Mouse (Mus musculus) large intestine, adult 2 months (tissue): ENCODE results near the gene Pgf. TPM values are rescaled to one million over a fixed set of nuclear protein-coding genes. Genes with fewer than 3 reads are reported as not detected.
A peak's percentile ranks its signal among the peaks of the same experiment; 100 is the strongest.

Experiments
- DNase-seq: peaks from one replicate; pipeline ENCODE4 v3.0.0-alpha.2; 2012; ENCODE audit warnings: low read depth, low spot score
- WGBS: fragments of 180-500 bp; shearing (Covaris S2); methylation state at CpG from one replicate; pipeline ENCODE4 v1.1.7; 2018; 5-methylcytosine and 5-hydroxymethylcytosine counted together
- polyA plus RNA-seq: library from polyadenylated mRNA; depleted of rRNA; stranded (reverse); fragments of >200 nt; gene quantifications from 2 replicates; pipeline ENCODE4 v1.2.3, GENCODE M21; 2012; rRNA removed

Pgf gene
- 1.2 TPM in 2 replicates for polyA plus RNA-seq

DNA sequence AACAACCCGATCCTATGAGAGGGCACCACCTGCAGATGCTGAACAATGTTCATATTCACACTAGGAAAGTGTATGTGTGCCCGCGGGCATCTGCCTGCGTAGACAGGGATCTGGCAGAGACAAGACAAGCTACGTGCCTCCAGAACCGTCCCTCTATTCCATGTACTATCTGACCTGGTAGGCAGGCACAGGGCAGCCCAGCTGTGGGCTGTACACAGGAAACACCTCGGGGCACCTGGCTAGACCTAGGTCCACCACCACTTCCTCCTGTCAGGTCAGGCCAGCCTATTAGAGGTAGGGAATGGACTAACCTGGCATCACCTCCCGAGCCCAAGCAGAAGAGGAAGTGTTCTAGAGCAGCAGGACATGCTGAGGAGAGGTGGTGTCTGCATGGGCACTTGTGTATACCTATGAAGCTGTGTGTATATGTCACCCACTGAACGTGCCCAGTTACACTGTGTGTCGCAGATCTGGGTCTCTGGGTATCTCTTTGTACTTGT is at the start of gene Pgf:
TSS of gene Pgf (minus strand) at position 51 of the 500 bp plus-strand sequence.
- no peak for DNase-seq
- WGBS: 69% methylated on average over 10 of the region's 10 CpGs

DNA sequence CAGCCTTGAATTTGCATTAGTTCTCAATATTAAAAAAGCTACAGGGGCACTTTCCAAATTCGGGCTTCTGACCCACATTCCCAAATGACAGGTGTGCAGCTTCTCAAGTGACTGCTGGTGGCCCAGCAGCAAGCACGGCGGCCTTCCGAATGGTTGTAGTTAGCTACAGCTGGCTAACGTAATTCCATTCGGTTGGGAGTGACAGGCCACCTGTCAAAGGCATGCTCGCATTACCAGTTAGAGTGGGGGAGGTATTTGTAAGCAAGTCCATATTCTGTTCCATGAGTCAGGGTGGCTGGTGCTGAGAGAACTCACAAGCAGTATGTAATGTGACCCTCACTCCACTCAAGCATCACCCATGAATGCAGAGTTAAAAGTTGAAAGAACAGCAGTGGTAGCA is 49.6 kb upstream of the Pgf start:
- no peak for DNase-seq
- 68% methylated on average over 7 of the region's 7 CpGs for WGBS

DNA sequence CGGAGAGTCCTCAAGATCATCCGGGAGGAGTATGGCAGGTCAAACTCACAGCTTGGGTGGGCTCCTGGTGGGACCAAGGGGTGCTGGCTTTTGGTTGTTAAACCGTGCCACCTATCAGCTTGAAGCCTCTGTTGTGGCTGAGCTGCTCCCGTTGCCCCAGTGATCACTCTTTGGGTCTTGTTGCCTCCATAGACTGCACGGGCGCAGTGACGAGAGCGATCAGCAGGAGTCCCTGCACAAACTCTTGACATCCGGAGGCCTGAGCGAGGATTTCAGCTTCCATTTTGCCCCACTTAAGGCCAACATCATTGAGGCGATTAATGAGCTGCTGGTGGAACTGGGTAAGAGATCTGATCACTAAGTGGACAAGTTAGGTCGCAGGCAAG is 42.3 kb upstream of the Pgf start:
- 3% methylated on average over 12 of the region's 12 CpGs for WGBS
- no peak for DNase-seq

DNA sequence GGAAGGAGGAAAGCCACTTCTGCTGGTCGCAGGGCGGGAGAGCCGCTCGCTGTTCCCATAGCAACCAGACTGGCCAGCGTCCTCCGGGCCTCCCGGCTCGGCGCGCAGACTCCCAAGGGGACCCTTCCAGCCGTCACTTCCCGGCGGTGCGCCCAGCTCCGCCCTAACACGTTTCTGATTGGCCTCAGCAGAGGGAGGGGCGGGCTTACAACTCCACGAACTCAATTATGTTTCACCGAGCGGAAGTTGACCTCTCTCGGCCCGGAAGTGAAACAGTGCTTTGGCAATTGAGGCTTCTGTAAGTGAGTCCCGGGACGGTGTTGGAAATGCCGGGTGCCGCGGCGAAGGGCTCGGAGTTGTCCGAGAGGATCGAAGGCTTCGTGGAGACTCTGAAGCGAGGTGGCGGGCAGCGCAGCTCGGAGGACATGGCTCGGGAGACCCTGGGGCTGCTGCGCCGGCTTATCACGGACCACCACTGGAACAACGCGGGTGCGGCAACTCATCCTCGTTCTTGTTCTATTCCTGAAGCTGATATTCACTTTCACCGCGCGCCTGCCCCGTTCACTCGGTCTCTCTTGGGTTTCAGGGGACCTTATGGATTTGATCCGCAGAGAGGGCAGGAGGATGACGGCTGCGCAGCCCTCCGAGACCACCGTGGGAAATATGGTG is 41.8 kb upstream of the Pgf start, which contains the start of gene Eif2b2:
TSS of gene Eif2b2 (plus strand) at position 246 of the 669 bp plus-strand sequence.
- WGBS: under 1% methylated on average over 54 of the region's 54 CpGs
- DNase-seq: peak; percentile 98

DNA sequence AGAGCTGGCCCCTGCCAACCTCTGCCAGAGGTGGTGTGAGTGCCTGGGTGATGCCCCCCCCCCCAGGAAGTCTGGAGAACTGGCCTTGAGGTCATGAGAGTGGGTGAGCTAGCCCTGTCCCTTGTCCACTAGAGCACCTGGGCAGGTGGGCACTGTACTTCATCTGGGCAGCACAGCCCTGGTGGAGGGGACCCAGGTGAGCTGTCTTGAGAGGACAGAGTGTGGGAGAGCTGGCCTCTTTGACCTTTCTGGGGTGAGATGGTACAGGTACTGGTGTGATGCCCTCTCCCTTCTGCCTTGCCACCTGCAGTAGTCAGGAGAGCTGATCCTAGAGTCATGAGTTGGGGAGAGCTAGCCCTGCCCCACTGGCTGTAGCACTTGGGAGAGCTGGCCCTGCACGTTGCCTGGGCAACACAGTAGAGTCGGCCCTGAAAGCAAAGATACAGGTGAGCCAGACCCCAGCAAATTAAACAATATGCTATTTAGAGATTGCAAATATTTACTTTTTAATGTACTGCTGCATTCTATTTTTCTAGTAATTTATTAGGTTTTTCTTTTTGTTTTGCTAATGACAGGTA is 40.2 kb upstream of the Pgf start:
- WGBS: 59% methylated on average over 2 of the region's 2 CpGs
- no peak for DNase-seq

DNA sequence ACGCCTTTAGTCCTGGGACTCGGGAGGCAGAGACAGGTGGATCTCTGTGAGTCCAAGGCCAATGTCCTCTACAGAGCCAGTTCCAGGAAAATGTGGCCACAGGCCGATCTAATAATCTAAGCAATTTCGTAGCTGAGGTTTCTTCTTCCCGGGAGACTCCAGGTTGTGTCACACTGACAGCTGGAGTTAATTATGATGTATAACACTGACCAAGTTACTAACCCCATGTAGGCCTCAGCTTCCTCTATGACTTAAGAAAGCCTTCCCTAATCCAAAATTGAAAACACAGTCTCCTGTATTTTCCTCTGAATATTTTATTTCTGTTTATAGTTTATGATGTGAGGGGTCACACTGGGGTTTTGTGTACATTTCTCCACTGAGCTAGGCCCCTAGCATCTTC is 37.4 kb upstream of the Pgf start:
- WGBS: 71% methylated on average over 5 of the region's 5 CpGs
- DNase-seq: no peak

DNA sequence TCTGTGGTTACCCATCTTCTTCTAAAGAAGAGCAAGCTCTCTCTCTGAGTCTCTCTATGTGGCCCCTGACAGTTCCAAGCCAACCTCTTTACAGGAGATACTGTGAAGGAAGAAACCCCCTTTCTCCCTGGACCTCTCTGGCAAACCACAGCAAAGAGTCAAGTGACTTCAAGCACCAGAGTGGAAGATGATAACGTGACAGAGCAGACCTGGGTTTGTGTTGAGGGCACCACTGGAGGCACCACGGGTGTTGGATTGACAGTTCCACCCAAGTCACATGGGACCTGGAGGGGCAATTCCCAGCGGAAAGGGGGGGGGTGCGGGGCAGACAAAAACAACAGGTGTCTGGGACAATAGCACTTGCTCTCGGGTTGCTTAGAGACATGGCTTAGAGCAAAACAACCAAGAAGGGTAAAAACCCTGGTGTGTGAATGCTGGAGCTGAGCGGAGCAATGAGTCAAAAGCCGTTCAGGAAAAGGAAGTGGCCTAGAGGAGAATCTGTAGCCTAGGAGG is 31.2 kb upstream of the Pgf start:
- 23% methylated on average over 7 of the region's 7 CpGs for WGBS
- DNase-seq: no peak

DNA sequence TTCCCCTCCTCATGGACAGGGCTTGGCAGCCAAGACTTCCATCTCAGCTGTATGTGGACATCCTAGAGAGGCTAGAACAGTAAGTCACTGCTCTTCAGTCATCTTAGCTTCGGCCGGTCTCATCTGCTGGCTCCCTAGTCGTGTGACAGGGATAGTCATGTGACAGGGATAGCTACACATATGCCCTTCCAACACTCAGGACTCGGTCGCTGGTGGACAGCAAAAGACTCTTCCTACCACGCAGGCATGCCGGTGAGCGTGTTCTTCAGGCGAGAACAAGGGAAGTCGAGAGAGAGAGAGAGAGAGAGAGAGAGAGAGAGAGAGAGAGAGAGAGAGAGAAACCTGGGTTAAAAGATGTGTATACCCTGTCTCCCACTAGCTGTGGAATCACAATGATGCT is 27.8 kb upstream of the Pgf start:
- WGBS: 87% methylated on average over 10 of the region's 10 CpGs
- DNase-seq: no peak

DNA sequence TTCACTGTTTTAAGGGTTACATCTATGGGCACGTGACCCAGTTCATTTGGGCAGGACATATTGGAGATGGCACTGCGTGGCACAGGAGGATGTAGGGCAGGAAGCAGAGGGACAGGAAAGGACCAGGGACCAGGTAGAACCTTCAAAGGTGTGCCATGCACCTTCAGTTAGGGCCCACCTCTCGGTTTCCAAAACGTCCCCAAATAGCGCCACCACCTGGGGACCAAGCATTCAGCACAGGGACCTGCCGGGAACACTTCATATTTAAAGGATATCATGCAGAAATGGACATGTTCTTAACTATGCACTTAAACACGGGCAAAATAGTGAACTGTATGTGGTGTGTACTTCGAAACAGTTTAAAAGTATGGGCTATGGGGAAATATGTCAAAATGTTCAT is 26.5 kb upstream of the Pgf start:
- 49% methylated on average over 8 of the region's 8 CpGs for WGBS
- no peak for DNase-seq

DNA sequence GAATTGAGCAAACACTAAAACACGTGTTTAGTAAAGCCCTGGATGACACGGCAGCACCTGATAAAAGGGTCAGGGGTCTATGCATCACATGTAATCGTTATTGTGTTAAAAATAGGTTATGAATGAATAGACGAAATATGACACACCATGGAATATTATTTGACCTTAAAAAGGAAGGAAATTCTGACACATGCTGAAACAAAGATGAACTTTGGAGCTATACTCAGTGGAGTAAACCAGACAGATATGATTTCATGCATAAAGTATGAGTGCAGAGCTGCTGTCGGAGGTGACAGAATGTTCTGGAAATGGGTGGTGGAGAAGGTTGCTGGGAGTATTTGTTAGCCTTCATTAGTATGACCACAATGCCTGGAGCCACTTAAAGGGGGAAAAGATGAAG is 26.1 kb upstream of the Pgf start:
- WGBS: 30% methylated on average over 5 of the region's 5 CpGs
- DNase-seq: no peak

DNA sequence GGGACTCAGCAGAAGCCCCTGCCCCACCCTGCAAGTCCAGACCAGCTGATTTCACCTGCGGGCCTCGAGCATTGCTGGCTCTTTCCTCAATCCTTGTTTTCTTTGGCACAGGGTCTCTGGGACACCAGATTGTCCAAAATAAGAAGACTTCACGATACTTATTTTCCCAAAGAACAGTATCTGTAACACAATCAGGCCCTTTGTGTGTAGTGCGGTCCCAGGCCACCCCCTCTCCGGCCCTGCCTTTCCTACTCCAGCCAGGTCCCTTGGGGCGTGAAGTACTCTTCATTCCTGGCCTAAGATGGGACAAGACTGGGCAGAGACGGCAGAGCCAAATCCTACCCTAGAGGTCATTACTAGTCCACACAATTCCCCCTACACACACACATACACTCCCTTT is 24.6 kb upstream of the Pgf start:
- WGBS: 80% methylated on average over 7 of the region's 7 CpGs
- no peak for DNase-seq

DNA sequence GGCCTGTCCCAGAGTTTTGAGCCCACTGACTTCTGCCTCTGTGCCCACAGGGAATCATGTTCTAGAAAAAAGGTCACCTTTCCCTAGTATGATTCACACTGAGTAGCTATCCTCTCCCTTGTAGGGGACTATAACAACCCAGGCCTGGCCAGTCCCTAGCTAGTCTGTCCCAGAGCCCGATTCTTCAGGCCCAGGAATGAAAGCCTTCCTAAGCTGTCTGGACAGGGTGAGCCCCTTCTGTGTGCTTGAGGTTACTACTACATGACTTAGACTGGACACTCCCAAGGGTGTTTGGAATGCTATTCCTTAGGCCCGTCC is 24.2 kb upstream of the Pgf start:
- no peak for DNase-seq
- 67% methylated on average over 2 of the region's 2 CpGs for WGBS

DNA sequence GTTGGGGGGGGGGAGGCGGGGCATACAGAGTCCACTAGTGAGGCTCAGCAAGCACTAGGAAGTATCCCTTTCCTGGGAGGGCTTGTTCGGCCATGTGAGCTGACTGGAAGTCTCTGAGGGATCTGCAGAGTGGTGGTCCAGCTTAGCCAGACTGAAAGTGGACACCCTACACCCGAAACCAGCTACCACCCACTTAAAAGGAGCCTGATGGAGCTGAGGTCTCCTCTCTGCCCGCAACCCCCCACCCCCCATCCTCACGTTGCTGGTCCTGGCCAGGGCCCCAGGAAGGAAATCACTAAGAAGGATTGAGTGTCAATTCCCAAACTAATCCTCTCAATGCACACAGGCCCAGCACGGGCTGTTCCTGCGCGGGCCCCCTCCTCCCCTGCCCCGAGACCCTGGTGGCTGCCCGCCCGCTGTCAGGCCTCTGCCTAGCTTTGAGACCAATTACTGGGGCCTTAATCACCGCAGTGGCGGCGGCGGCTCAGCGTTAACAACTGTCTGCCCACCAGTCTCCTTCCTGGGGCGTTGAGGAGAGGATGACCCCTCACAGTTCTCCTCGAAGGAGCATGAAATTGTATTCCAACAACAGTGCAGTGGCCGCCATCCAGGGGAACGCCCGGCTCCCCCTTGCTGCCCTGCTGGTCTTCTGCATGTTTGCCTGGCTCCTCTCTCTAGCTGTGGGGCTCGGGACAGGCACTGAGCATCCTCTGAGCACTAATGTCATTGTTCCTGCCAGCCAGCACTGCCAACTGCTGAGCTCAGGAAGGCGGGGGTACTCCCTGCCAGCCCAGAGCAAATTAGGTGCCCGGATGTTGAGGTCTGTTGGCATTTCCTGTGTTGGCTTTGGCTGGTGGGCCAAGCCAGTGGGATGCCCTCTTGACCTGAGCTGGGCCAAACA is 23.6 kb upstream of the Pgf start:
- DNase-seq: no peak
- WGBS: 55% methylated on average over 24 of the region's 24 CpGs

DNA sequence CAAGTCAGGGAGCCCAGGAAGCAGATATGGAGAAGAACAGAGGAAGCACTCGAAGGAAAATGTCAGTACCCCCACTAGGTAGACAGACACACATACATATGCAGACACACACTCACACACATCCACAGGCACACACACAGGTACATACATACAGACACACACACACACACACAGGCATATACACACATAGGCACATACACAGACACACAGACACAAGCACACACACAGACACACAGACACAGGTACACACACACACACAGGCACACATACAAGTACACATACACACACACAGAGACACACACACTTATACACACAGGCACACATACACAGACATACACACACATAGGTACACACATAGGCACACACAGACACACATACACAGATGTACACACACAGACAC is 22.4 kb upstream of the Pgf start:
- 43% methylated on average over 1 of the region's 1 CpGs for WGBS
- DNase-seq: no peak

DNA sequence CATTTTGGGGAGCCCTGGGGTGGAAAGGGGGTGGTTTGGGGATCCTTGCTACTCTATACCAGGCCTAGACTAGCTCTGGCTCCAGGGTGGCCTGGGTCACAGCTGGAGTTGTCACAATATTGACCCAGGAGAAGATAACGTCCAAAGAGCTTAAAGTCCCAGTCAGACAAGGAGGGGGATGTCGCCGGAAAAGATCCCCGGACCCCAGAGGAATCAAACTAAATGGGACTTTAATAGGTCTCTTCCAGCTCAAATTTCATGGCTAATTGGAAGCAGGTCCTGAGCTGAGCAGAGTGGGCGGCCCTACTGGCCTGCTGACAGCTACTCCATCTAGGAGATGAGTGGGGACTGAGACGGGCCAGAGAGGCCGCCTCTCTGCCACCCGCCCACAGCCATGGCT is 20.3 kb upstream of the Pgf start:
- DNase-seq: no peak
- 53% methylated on average over 8 of the region's 8 CpGs for WGBS

DNA sequence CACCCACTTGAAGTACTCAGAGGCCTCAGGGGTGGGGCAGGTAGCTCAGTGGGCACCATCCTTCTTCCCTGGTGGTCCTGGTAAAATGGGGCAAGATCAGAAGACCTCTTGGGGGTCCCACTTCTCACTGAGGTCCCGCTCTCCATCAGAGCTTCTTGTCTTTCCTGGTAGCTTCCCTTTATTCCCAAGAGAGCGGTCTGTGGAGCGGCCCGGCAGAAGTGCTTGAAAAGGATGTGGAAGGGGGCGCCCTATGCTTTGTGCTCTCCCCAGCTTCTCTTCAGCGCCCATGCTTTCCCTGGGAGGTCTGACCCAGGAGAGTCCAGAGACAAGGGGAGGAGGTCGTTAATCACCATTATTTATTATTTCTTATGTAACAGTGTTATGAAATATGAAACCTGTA is 19.8 kb upstream of the Pgf start:
- DNase-seq: no peak
- 82% methylated on average over 7 of the region's 7 CpGs for WGBS

DNA sequence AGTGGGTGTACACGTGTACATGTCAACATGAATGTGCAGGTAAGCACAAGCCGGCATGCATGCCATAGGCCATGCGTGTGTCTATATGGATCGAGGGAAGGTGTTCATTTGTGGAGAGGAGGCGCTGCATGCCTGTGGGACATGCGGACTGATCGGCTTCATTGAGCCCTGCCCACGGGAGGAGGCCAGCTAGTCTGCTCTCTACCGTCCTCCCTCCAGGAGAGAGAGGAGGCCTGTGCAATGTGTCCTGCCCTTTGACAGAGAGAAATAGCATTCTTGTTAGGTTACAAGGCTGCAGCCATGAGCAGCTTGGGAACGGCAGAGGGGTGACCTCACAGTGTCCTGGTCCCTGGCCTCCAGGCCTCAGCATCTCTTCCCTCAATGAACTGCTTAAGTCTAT is 18.6 kb upstream of the Pgf start:
- no peak for DNase-seq
- WGBS: 88% methylated on average over 10 of the region's 10 CpGs

DNA sequence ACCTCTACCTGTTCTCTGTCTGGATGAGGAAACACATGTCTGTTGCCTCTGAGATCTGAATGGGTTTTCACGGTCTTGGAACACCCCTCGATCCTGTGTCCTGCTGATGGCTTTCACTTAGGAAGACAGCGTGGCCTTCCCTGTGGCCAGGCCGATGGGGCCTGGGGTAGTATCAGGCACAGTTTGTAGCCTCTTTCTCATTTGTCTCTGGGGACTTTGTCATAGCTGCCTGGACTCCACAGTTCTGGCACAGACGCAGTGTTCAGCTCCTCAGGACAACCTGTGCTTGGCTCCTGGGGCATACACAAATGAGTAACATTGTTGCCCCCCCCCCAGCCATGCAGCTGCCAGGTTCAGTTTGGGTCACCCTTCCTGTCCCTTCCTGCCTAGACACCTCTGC is 17.5 kb upstream of the Pgf start:
- 73% methylated on average over 5 of the region's 5 CpGs for WGBS
- no peak for DNase-seq

DNA sequence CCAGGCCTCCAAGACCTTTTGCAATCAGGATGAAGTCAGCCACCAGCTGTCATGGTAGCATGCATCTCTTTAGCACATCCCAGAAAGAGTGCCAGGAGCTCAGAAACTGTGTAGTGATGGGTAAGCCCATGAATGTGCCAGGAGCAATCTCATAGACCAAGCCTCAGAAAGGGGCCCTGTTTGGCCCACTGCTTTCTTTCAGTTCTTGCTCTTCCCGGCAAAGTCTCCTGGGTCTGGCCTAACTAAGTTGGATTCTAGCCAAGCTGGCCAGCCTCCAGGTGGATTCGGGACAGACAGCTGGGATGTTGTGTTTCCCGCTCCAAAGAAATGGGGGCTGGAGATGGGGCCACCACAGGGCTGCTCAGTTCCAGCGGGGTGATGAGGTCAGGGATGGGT is 17.0 kb upstream of the Pgf start:
- 14% methylated on average over 4 of the region's 4 CpGs for WGBS
- no peak for DNase-seq

DNA sequence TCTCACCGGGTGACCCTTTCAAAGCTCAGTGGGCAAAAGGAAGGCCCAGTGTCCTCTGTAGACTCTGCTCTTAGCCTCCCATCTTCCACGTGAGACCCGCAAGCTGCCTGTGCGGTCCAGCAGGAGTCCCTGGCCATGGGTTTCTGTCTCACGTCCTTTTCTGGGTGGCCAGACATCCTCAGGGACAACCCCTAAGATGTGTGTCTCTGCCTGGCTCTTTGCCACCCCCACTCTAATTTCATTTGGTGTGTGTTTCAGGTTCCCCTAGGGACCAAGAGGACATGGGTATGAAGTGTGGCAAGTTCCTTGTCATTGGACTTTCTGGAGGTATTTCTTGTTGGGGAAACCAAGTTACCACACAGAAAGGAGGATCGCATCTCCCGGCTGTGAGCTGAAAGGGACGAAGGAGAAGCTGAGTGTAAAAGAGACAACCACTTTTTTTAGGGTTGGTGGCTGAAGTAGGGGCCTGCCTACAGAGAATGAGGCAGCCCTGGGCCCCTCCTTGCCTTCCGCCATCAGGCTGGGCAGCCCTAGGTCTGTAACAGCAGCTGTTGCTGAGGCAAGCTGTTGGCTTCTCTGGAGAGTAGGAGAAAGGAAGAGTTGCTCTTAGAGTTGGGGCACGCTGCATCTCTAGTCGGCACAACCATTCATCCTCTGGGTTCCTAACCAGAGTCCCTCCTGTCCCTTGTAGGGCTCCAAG is 16.5 kb upstream of the Pgf start:
- 89% methylated on average over 11 of the region's 11 CpGs for WGBS
- DNase-seq: no peak
